Mouse (Mus musculus) kidney, embryonic 14.5 days (tissue): ENCODE measurements around the gene Plvap. TPM values are rescaled to one million over a fixed set of nuclear protein-coding genes. Genes with fewer than 3 reads are reported as not detected.

Experiments used
- polyA plus RNA-seq: library from polyadenylated mRNA; unstranded; fragments of >200 nt; fragmentation: Nextera tagmentation; extraction: Ambion mirVana; gene quantifications from 2 replicates; pipeline ENCODE4 v1.2.1, GENCODE M21; 2014

Plvap gene
- polyA plus RNA-seq, 1 experiment from 2014 or later = 123 TPM

Other genes with a start within 250 kb of the Plvap start
- gene Myo9b, start 239.0 kb downstream of the Plvap start, polyA plus RNA-seq = 14.6 and 23.7 TPM in 2 replicates
- 53.3 and 55.5 TPM in 2 replicates for gene Haus8, start 238.8 kb downstream of the Plvap start, polyA plus RNA-seq
- gene Use1, start 144.9 kb downstream of the Plvap start, polyA plus RNA-seq = 112 and 115 TPM in 2 replicates
- gene Ocel1, start 140.5 kb downstream of the Plvap start, polyA plus RNA-seq = 4.6 and 5.2 TPM in 2 replicates
- gene Nr2f6, start 129.8 kb downstream of the Plvap start, polyA plus RNA-seq = 134 and 149 TPM in 2 replicates
- gene Ushbp1, start 116.0 kb downstream of the Plvap start, polyA plus RNA-seq = 10.4 and 12.3 TPM in 2 replicates
- gene Babam1, start 114.9 kb downstream of the Plvap start, polyA plus RNA-seq = 107 and 125 TPM in 2 replicates
- 28.5 and 38.2 TPM in 2 replicates for gene Ankle1, start 105.7 kb downstream of the Plvap start, polyA plus RNA-seq
- gene Abhd8, start 48.1 kb downstream of the Plvap start, polyA plus RNA-seq = 26.5 and 32.5 TPM in 2 replicates
- 178 and 192 TPM in 2 replicates for gene Mrpl34, start 46.8 kb downstream of the Plvap start, polyA plus RNA-seq
- 106 and 113 TPM in 2 replicates for gene Dda1, start 42.6 kb downstream of the Plvap start, polyA plus RNA-seq
- 2.9 and 3.4 TPM in 2 replicates for gene Ano8, start 25.8 kb downstream of the Plvap start, polyA plus RNA-seq
- 6.6 and 8.4 TPM in 2 replicates for gene Gtpbp3, start 23.6 kb downstream of the Plvap start, polyA plus RNA-seq
- gene Ccdc194, start 14.0 kb upstream of the Plvap start, polyA plus RNA-seq = 0.27 and 0.34 TPM in 2 replicates
- 8.6 and 17.1 TPM in 2 replicates for gene Bst2, start 25.7 kb upstream of the Plvap start, polyA plus RNA-seq
- 98.7 and 111 TPM in 2 replicates for gene Mvb12a, start 31.2 kb upstream of the Plvap start, polyA plus RNA-seq
- gene Tmem221, start 47.1 kb upstream of the Plvap start, polyA plus RNA-seq = 8.2 and 11.2 TPM in 2 replicates
- gene Nxnl1, start 54.8 kb upstream of the Plvap start, polyA plus RNA-seq = 0.16 and 0.27 TPM in 2 replicates
- 26.5 and 30.9 TPM in 2 replicates for gene Slc27a1, start 57.1 kb upstream of the Plvap start, polyA plus RNA-seq
- 283 and 289 TPM in 2 replicates for gene Pgls, start 80.4 kb upstream of the Plvap start, polyA plus RNA-seq
- gene Fam129c, start 85.9 kb upstream of the Plvap start, polyA plus RNA-seq = 2.7 and 3.4 TPM in 2 replicates
- gene Colgalt1, start 99.2 kb upstream of the Plvap start, polyA plus RNA-seq = 61.4 and 76.8 TPM in 2 replicates
- gene Unc13a, start 160.0 kb upstream of the Plvap start, polyA plus RNA-seq = 0.50 and 0.53 TPM in 2 replicates
- 3.0 and 5.2 TPM in 2 replicates for gene Jak3, start 164.5 kb upstream of the Plvap start, polyA plus RNA-seq
- gene Insl3, start 177.5 kb upstream of the Plvap start, polyA plus RNA-seq = 1.2 TPM in 1 of 2 replicates, not detected in the other
- gene B3gnt3, start 190.0 kb upstream of the Plvap start, polyA plus RNA-seq = 1.1 and 1.6 TPM in 2 replicates
- gene Fcho1, start 214.0 kb upstream of the Plvap start, polyA plus RNA-seq = 5.5 and 6.5 TPM in 2 replicates